Mouse (Mus musculus): ENCODE data around the gene Prkag2. TPM values are rescaled to one million over a fixed set of nuclear protein-coding genes. Genes with fewer than 3 reads are reported as not detected.

Prkag2 gene
- polyA plus RNA-seq, 1 experiment from 2014 or later = 76.5 TPM

DNA sequence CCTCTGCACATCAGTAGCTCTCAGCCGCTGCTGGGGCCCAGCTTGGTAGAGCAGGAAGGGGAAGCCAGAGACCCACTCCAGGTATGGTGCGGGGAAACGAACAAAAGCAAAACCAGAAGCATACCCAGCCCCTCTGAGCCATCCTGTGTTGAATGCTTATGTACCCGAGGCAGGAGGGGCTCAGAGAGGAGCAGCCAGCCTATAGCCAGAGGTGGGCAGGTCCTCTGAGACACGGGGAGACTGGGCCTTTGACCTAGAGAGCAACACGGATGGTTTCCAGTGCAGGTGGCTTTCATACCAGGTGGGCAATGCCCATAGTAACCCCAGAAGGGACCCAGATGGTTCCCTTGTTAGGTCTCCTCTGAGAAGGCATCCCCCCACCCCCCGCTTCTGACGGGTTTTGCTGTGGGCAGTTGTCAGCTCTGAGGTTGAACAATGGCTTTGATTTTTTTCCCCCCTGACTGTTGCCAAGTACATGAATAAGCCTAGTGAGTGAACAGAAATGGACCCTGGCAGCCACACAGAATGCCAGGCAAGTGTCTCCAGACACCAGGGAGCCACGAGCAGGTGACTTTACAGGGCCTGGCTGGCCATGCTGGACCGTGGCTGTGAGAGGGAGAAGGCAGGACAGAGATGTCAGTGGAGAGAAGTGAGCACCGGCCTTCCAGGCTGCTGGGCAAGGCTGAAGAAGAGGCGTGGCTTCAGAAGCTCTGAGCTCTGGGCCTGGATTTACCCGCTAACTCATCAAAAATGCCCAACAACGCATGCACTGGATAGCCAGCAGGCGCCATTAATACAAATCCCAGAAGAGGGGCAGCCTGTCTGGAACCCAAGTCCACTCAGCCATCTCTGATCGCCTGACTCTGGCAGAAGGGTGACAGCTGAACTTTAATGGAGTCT, 147.3 kb downstream of the Prkag2 start:
- peaks cover 12% of the 10 kb centered on the region for H3K4me1 ChIP-seq (replicated peaks)
- no peak for ATAC-seq (ENCODE audit: low read depth)
- no peaks in the 10 kb centered on the region for H3K27me3 ChIP-seq
- WGBS = 54% methylated on average over 16 of the region's 16 CpGs
- no peak overlapping the region for H3K4me2 ChIP-seq
- H3K4me3 ChIP-seq = no peak overlapping the region
- H3K9ac ChIP-seq = no peak overlapping the region
- no peak overlapping the region for H3K27ac ChIP-seq (replicated peaks)
- H3K36me3 ChIP-seq = no peaks in the 10 kb centered on the region
- no peaks in the 10 kb centered on the region for H3K9me3 ChIP-seq

GRCm38 (mm10) chr5:24952212-24952611, 148.2 kb downstream of the Prkag2 start:
- no peaks in the 10 kb centered on the region for H3K9me3 ChIP-seq
- H3K9ac ChIP-seq = no peak overlapping the region
- H3K27me3 ChIP-seq = no peaks in the 10 kb centered on the region
- no peaks in the 10 kb centered on the region for H3K36me3 ChIP-seq
- 36% methylated on average over 6 of the region's 6 CpGs for WGBS
- no peak for ATAC-seq (ENCODE audit: low read depth)
- no peak overlapping the region for H3K4me3 ChIP-seq
- no peak overlapping the region for H3K27ac ChIP-seq (replicated peaks)
- H3K4me1 ChIP-seq (replicated peaks) = peaks cover 12% of the 10 kb centered on the region
- H3K4me2 ChIP-seq = no peak overlapping the region

DNA sequence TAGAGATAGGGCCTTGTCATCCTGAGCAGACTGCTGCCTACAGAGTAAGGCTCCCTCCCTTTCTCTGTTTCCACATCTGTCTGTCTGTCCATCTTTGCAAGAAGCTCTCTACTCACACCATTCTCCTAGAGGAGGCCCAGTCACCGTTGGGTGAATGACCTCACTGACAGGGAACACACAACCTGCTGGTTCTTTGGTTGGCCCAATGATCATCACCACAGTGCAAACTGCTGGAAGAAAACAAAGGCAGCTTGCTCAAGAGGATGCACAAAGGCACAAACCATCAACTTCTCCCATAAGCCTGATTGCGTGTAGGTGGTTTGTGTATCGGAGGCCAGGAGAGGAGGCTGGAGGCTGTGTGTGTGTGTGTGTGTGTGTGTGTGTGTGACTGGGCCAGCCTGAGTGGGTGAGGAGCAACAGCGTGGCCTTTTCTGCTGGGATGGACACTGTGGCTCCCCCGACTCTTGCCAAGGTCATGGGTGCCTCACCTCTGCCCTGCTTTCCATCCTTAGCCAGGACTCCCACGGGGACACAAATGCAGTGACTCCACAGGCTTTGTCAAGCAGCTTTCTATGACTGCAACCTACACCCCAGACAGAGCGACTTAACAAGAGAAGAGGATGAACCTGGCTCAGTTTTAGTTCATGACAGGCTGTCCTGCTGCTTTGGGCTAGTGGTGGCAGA, 149.4 kb downstream of the Prkag2 start:
- no peak overlapping the region for H3K4me2 ChIP-seq
- no peak overlapping the region for H3K27ac ChIP-seq (replicated peaks)
- H3K9ac ChIP-seq = no peak overlapping the region
- H3K4me3 ChIP-seq = no peak overlapping the region
- H3K9me3 ChIP-seq = no peaks in the 10 kb centered on the region
- peaks cover 12% of the 10 kb centered on the region for H3K4me1 ChIP-seq (replicated peaks)
- H3K36me3 ChIP-seq = no peaks in the 10 kb centered on the region
- no peaks in the 10 kb centered on the region for H3K27me3 ChIP-seq
- ATAC-seq (ENCODE audit: low read depth) = no peak
- 84% methylated on average over 7 of the region's 7 CpGs for WGBS

DNA sequence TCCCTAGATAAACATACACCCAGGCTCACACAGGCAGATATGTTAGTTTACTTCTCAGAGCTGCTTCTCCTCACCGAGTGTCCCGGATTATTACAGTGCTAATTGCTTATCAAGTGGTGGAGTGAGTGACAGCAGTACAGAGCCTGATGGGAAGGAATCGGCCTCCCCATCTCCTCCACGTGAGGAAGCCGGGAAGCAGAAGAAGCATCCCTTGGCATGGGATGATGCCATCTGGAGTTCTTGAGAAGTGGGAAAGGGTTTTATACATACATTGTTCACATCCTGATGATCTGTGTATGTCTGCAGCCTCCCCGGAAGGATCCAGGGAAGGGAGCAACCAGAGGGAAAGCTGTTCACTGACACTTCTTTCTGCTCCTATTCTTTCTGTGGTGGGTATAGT, 150.4 kb downstream of the Prkag2 start:
- ATAC-seq (ENCODE audit: low read depth) = no peak
- Histone ChIP-seq H3K9me3 (no peaks in the 10 kb centered on the region), H3K9ac (no peak overlapping the region), H3K27me3 (no peaks in the 10 kb centered on the region), H3K36me3 (no peaks in the 10 kb centered on the region), H3K4me3 (no peak overlapping the region), H3K27ac (replicated peaks) (no peak overlapping the region), H3K4me1 (replicated peaks) (peaks cover 12% of the 10 kb centered on the region), H3K4me2 (no peak overlapping the region)
- 90% methylated on average over 6 of the region's 6 CpGs for WGBS

GRCm38 (mm10) chr5:24938046-24938822, 162.2 kb downstream of the Prkag2 start:
- WGBS = 73% methylated on average over 5 of the region's 5 CpGs
- H3K4me1 ChIP-seq (replicated peaks) = no peaks in the 10 kb centered on the region

DNA sequence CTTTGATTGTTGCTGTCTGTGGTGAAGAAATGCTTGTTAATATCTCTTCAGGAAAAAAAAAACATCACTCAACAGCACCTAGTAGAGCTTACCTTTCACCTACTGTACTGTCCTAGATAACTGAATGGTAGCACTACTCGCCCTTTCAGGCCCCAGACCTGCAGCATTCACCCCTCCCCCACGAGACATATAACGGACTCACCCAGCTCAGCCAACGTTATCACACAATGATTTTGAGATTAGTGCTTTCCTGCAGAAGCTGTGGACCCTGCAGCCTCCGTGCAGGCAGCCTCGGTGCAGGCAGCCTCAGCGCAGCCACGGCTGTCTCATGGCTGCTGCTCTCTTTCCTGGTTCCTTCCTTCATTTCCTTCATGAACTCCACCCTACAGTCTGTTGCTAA, 164.0 kb downstream of the Prkag2 start:
- Histone ChIP-seq H3K9me3 (no peaks in the 10 kb centered on the region), H3K4me2 (no peak overlapping the region), H3K4me1 (replicated peaks) (no peaks in the 10 kb centered on the region), H3K4me3 (no peak overlapping the region), H3K27ac (replicated peaks) (no peak overlapping the region), H3K36me3 (no peaks in the 10 kb centered on the region), H3K9ac (no peak overlapping the region), H3K27me3 (no peaks in the 10 kb centered on the region)
- 81% methylated on average over 8 of the region's 8 CpGs for WGBS
- ATAC-seq (ENCODE audit: low read depth) = no peak

More at GRCm38 (mm10) chr5:24938046-24938822, 162.2 kb downstream of the Prkag2 start:
- Histone ChIP-seq H3K27ac (replicated peaks) (no peak overlapping the region), H3K4me3 (no peak overlapping the region), H3K9me3 (no peaks in the 10 kb centered on the region), H3K9ac (no peak overlapping the region), H3K4me2 (no peak overlapping the region), H3K36me3 (no peaks in the 10 kb centered on the region), H3K27me3 (no peaks in the 10 kb centered on the region)
- no peak for ATAC-seq (ENCODE audit: low read depth)

- WGBS = 84% methylated on average over 10 of the region's 10 CpGs
- ATAC-seq (ENCODE audit: low read depth) = no peak
- no peak overlapping the region for H3K27ac ChIP-seq (replicated peaks)
These were observed 165.0 kb downstream of the Prkag2 start for GRCm38 (mm10) chr5:24935446-24935845.

GRCm38 (mm10) chr5:24933760-24934159, 166.7 kb downstream of the Prkag2 start:
- 97% methylated on average over 1 of the region's 1 CpGs for WGBS
- Histone ChIP-seq H3K9me3 (no peaks in the 10 kb centered on the region), H3K36me3 (no peaks in the 10 kb centered on the region), H3K27me3 (no peaks in the 10 kb centered on the region), H3K27ac (replicated peaks) (no peak overlapping the region), H3K4me3 (no peak overlapping the region), H3K9ac (no peak overlapping the region), H3K4me1 (replicated peaks) (no peaks in the 10 kb centered on the region), H3K4me2 (no peak overlapping the region)
- no peak for ATAC-seq (ENCODE audit: low read depth)

More at GRCm38 (mm10) chr5:24935446-24935845, 165.0 kb downstream of the Prkag2 start:
- H3K27me3 ChIP-seq = no peaks in the 10 kb centered on the region
- H3K9me3 ChIP-seq = no peaks in the 10 kb centered on the region
- no peak overlapping the region for H3K4me2 ChIP-seq
- H3K4me1 ChIP-seq (replicated peaks) = no peaks in the 10 kb centered on the region
- H3K4me3 ChIP-seq = no peak overlapping the region
- H3K9ac ChIP-seq = no peak overlapping the region
- H3K36me3 ChIP-seq = no peaks in the 10 kb centered on the region

- no peak overlapping the region for H3K9ac ChIP-seq
- no peak overlapping the region for H3K4me2 ChIP-seq
- H3K4me3 ChIP-seq = no peak overlapping the region
- H3K27ac ChIP-seq (replicated peaks) = no peak overlapping the region
- 79% methylated on average over 10 of the region's 10 CpGs for WGBS
- H3K4me1 ChIP-seq (replicated peaks) = no peaks in the 10 kb centered on the region
- no peaks in the 10 kb centered on the region for H3K36me3 ChIP-seq
- no peaks in the 10 kb centered on the region for H3K9me3 ChIP-seq
- H3K27me3 ChIP-seq = no peaks in the 10 kb centered on the region
- no peak for ATAC-seq (ENCODE audit: low read depth)
These were observed 168.8 kb downstream of the Prkag2 start for GRCm38 (mm10) chr5:24931578-24932185.

DNA sequence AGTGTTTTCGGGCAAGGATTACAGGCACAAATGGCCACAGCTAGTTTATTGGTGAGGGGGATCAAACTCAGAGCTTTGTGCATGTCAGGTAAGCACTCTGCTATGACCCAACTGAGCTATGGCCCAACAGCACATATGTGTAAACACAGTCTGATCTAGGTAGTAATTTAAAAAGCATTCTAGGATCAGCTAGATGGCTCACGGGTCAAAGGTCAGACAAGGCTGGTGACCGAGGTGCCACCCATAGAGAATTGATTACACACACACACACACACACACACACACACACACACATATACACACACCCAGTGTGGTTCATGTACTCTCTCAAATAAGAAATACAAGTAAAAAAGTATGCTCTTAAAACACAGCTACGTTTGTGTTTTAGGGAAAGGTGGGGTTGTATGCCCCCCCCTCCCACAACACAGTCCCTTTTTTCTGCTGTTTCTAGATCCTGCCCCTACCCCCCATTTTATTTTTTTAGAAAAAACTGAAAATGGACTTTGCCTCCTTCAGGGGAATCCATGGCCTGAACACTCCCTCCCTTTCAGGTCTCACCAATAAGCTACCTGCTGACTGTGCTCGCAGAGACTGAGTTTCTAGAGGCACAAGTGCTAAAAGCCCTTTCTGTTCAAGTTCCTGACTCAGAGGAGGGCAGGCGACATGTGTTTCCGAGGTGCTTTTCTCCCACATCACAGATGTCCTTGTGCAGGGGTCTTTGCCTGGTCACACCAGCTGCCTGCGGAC, 169.4 kb downstream of the Prkag2 start:
- no peak overlapping the region for H3K4me2 ChIP-seq
- no peak overlapping the region for H3K9ac ChIP-seq

DNA sequence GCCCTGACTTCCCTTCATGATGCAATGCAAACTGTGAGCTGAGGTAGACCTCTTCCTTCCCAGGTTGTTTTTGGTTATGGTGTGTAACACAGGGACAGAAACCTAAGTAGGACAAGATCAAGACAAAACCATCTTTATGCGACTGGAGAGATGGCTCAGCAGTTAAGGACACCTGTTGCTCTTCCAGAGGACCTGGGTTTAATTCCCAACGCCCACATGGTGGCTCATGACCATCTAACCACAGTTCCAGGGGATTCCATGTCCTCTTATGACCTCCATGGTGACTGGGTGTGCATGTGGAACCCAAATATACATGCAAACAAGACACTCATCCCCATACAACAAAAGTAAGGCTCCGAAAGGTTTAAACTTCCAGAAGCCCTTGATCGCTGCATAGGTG, 171.6 kb downstream of the Prkag2 start:
- H3K4me2 ChIP-seq = no peak overlapping the region
- H3K36me3 ChIP-seq = no peaks in the 10 kb centered on the region
- no peak overlapping the region for H3K9ac ChIP-seq
- H3K4me3 ChIP-seq = no peak overlapping the region
- no peaks in the 10 kb centered on the region for H3K4me1 ChIP-seq (replicated peaks)
- no peak for ATAC-seq (ENCODE audit: low read depth)
- H3K27ac ChIP-seq (replicated peaks) = no peak overlapping the region
- no peaks in the 10 kb centered on the region for H3K27me3 ChIP-seq
- no peaks in the 10 kb centered on the region for H3K9me3 ChIP-seq
- WGBS = 92% methylated on average over 4 of the region's 4 CpGs

More for the DNA sequence above, 169.4 kb downstream of the Prkag2 start:
- H3K27ac ChIP-seq (replicated peaks) = no peak overlapping the region
- no peaks in the 10 kb centered on the region for H3K27me3 ChIP-seq
- H3K9me3 ChIP-seq = no peaks in the 10 kb centered on the region
- WGBS = 79% methylated on average over 8 of the region's 8 CpGs
- no peak for ATAC-seq (ENCODE audit: low read depth)
- H3K4me3 ChIP-seq = no peak overlapping the region
- no peaks in the 10 kb centered on the region for H3K36me3 ChIP-seq
- H3K4me1 ChIP-seq (replicated peaks) = no peaks in the 10 kb centered on the region

All from neural tube, embryonic 13.5 days (tissue).